Mouse (Mus musculus) stomach, postnatal 0 days (tissue): Measurements from ENCODE around the gene Wnt9a.

ENCODE experiments used
- CTCF ChIP-seq: IDR thresholded peaks from 2 replicates; pipeline ENCODE4 v1.5.1; 2016; ENCODE audit warnings: antibody characterized with exemption, low read depth, mild to moderate bottlenecking, moderate library complexity
- EP300 ChIP-seq: optimal IDR thresholded peaks from 2 replicates; pipeline ENCODE3; 2016; ENCODE audit warnings: antibody characterized with exemption

GRCm38 (mm10) chr11:59274184-59274583 lies 32.5 kb upstream of the Wnt9a start:
- TF ChIP-seq CTCF, result no peak
- no peak for TF ChIP-seq EP300
